Mouse (Mus musculus) CD8-positive naive resting alpha-beta T cell, adult 2 months (primary cell): ENCODE data around the gene AC170998.1.
A peak's percentile ranks its signal among the peaks of the same experiment; 100 is the strongest.
"Not testable (repeated sequence)": the region's sequence is repeated elsewhere in the genome, so short reads cannot be mapped to it uniquely, and the experiment has no call there.

Experiments used
- DNase-seq, 2 experiments: peaks; one replicate each; pipeline ENCODE4 v3.0.0; 2022; ENCODE audit warnings: low read depth in 2 of 2, low spot score in 2 of 2

Gene AC170998.1

GRCm38 (mm10) chr17:28756447-28756846 is 30.6 kb downstream of the AC170998.1 start:
- no peak for DNase-seq

- no peak for DNase-seq
Observed at GRCm38 (mm10) chr17:28757470-28757869, 31.6 kb downstream of the AC170998.1 start.

GRCm38 (mm10) chr17:28760736-28761312 is 34.9 kb downstream of the AC170998.1 start:
- DNase-seq = no peak

GRCm38 (mm10) chr17:28761871-28762270 is 36.0 kb downstream of the AC170998.1 start:
- peak; percentile 64 to 75 for DNase-seq

- no peak for DNase-seq
Observed at GRCm38 (mm10) chr17:28766203-28766602, 40.3 kb downstream of the AC170998.1 start.

GRCm38 (mm10) chr17:28766781-28767515 is 41.1 kb downstream of the AC170998.1 start:
- no peak for DNase-seq

GRCm38 (mm10) chr17:28769121-28769874 is 43.4 kb downstream of the AC170998.1 start, which contains the start of gene Mapk13:
Gene Mapk13, plus strand, starts transcription at chr17:28769297.
- DNase-seq = no peak

- DNase-seq = no peak
Observed at GRCm38 (mm10) chr17:28769875-28770421, 44.1 kb downstream of the AC170998.1 start.

- DNase-seq = no peak
Observed at GRCm38 (mm10) chr17:28771289-28771688, 45.4 kb downstream of the AC170998.1 start.

GRCm38 (mm10) chr17:28774303-28774702 is 48.4 kb downstream of the AC170998.1 start:
- not testable (repeated sequence) for DNase-seq

- no peak for DNase-seq
Observed at GRCm38 (mm10) chr17:28775161-28775560, 49.3 kb downstream of the AC170998.1 start.
